Mouse (Mus musculus) limb, embryonic 12.5 days (tissue): ENCODE measurements around the gene Rngtt. TPM values are rescaled to one million over a fixed set of nuclear protein-coding genes. Genes with fewer than 3 reads are reported as not detected.

Experiments
- ATAC-seq: fragments of 200-750 bp; cut with Nextera tagmentation; 2 replicates; pipeline ENCODE4 v1.8.0; 2017; ENCODE audit warnings: low read depth, moderate TSS enrichment; ENCODE audit not compliant: insufficient number of reproducible peaks, insufficient read depth, low FRiP score, low TSS enrichment
- H3K27ac ChIP-seq: fragments of 300-500 bp; sonication (generic); 2 replicates; pipeline ENCODE4 v1.5.1; 2016; ENCODE audit warnings: mild to moderate bottlenecking, moderate library complexity
- H3K27me3 ChIP-seq: fragments of 300-500 bp; sonication (generic); 2 replicates; pipeline ENCODE4 v1.6.1; 2016; ENCODE audit warnings: mild to moderate bottlenecking, moderate library complexity
- H3K36me3 ChIP-seq: fragments of 300-500 bp; sonication (generic); 2 replicates; pipeline ENCODE4 v1.6.1; 2016; ENCODE audit warnings: mild to moderate bottlenecking, moderate library complexity
- H3K4me1 ChIP-seq: fragments of 300-500 bp; sonication (generic); replicated peaks from 2 replicates; pipeline ENCODE4 v1.6.1; 2016
- H3K4me2 ChIP-seq: fragments of 300-500 bp; sonication (generic); 2 replicates; pipeline ENCODE4 v1.6.1; 2016; ENCODE audit warnings: mild to moderate bottlenecking, moderate library complexity
- H3K4me3 ChIP-seq: fragments of 300-500 bp; sonication (generic); replicated peaks from 2 replicates; pipeline ENCODE4 v1.5.1; 2016; ENCODE audit warnings: mild to moderate bottlenecking
- H3K9ac ChIP-seq: fragments of 300-500 bp; sonication (generic); replicated peaks from 2 replicates; pipeline ENCODE4 v1.6.1; 2016; ENCODE audit warnings: mild to moderate bottlenecking, moderate library complexity
- H3K9me3 ChIP-seq: fragments of 300-500 bp; sonication (generic); 2 replicates; pipeline ENCODE4 v1.6.1; 2016; ENCODE audit warnings: mild to moderate bottlenecking, moderate library complexity
- WGBS: fragments of 180-500 bp; shearing (Covaris S2); methylation state at CpG from one replicate; pipeline ENCODE4 v1.1.7; 2016; 5-methylcytosine and 5-hydroxymethylcytosine counted together
- polyA plus RNA-seq: library from polyadenylated mRNA; unstranded; fragments of >200 nt; fragmentation: Nextera tagmentation; extraction: Ambion mirVana; gene quantifications from 2 replicates; pipeline ENCODE4 v1.2.1, GENCODE M21; 2016

Rngtt gene
- polyA plus RNA-seq, 1 experiment from 2014 or later, result 38.6 TPM

- ATAC-seq, result no peak
- Histone ChIP-seq H3K4me2 (no peak overlapping the region), H3K27me3 (no peaks in the 10 kb centered on the region), H3K27ac (no peak overlapping the region), H3K4me3 (no peak overlapping the region), H3K9ac (no peak overlapping the region), H3K4me1 (no peaks in the 10 kb centered on the region), H3K36me3 (no peaks in the 10 kb centered on the region; the same call in 1 of the 2 replicates), H3K9me3 (peaks cover 6% of the 10 kb centered on the region; the same call in 1 of the 2 replicates)
- WGBS, result 93% methylated on average over 1 of the region's 1 CpGs
Observed at GRCm38 (mm10) chr4:33491108-33491507, 181.0 kb downstream of the Rngtt start.

- H3K27ac ChIP-seq, result no peak overlapping the region
- no peak for ATAC-seq
- H3K9me3 ChIP-seq, result peaks cover 6% of the 10 kb centered on the region; the same call in 1 of the 2 replicates
- H3K4me2 ChIP-seq, result no peak overlapping the region
- H3K36me3 ChIP-seq, result no peaks in the 10 kb centered on the region
- no peaks in the 10 kb centered on the region for H3K27me3 ChIP-seq
- H3K4me1 ChIP-seq, result no peaks in the 10 kb centered on the region
- H3K9ac ChIP-seq, result no peak overlapping the region
- no peak overlapping the region for H3K4me3 ChIP-seq
- 92% methylated on average over 2 of the region's 2 CpGs for WGBS
Observed at GRCm38 (mm10) chr4:33494377-33494776, 184.3 kb downstream of the Rngtt start.

GRCm38 (mm10) chr4:33496985-33497384, 186.9 kb downstream of the Rngtt start:
- H3K4me3 ChIP-seq, result no peak overlapping the region
- WGBS, result 72% methylated on average over 2 of the region's 2 CpGs
- H3K9me3 ChIP-seq, result peaks cover 6% of the 10 kb centered on the region; the same call in 1 of the 2 replicates
- H3K27ac ChIP-seq, result no peak overlapping the region
- no peaks in the 10 kb centered on the region for H3K27me3 ChIP-seq
- H3K9ac ChIP-seq, result no peak overlapping the region
- H3K4me1 ChIP-seq, result no peaks in the 10 kb centered on the region
- no peak overlapping the region for H3K4me2 ChIP-seq
- no peak for ATAC-seq
- peaks cover 9% of the 10 kb centered on the region for H3K36me3 ChIP-seq

- no peaks in the 10 kb centered on the region for H3K27me3 ChIP-seq
- ATAC-seq, result no peak
Observed at GRCm38 (mm10) chr4:33497657-33498056, 187.5 kb downstream of the Rngtt start.

GRCm38 (mm10) chr4:33498160-33498874, 188.2 kb downstream of the Rngtt start:
- H3K9me3 ChIP-seq, result peaks cover 6% of the 10 kb centered on the region; the same call in 1 of the 2 replicates
- WGBS, result 90% methylated on average over 4 of the region's 4 CpGs

More at GRCm38 (mm10) chr4:33497657-33498056, 187.5 kb downstream of the Rngtt start:
- Histone ChIP-seq H3K4me3 (no peak overlapping the region), H3K27ac (no peak overlapping the region), H3K36me3 (peaks cover 14% of the 10 kb centered on the region), H3K9ac (no peak overlapping the region), H3K9me3 (peaks cover 6% of the 10 kb centered on the region; the same call in 1 of the 2 replicates), H3K4me2 (no peak overlapping the region), H3K4me1 (no peaks in the 10 kb centered on the region)

GRCm38 (mm10) chr4:33506638-33507037, 196.5 kb downstream of the Rngtt start:
- no peak overlapping the region for H3K27ac ChIP-seq

More at GRCm38 (mm10) chr4:33498160-33498874, 188.2 kb downstream of the Rngtt start:
- H3K4me2 ChIP-seq, result no peak overlapping the region
- peaks cover 19% of the 10 kb centered on the region for H3K36me3 ChIP-seq
- H3K27me3 ChIP-seq, result no peaks in the 10 kb centered on the region
- ATAC-seq, result no peak
- no peak overlapping the region for H3K27ac ChIP-seq
- no peak overlapping the region for H3K4me3 ChIP-seq
- H3K4me1 ChIP-seq, result no peaks in the 10 kb centered on the region
- no peak overlapping the region for H3K9ac ChIP-seq

GRCm38 (mm10) chr4:33510544-33510943, 200.4 kb downstream of the Rngtt start:
- Histone ChIP-seq H3K36me3 (no peaks in the 10 kb centered on the region), H3K4me2 (no peak overlapping the region)
- 86% methylated on average over 10 of the region's 10 CpGs for WGBS

More at GRCm38 (mm10) chr4:33506638-33507037, 196.5 kb downstream of the Rngtt start:
- Histone ChIP-seq H3K4me1 (no peaks in the 10 kb centered on the region), H3K9ac (no peak overlapping the region), H3K27me3 (no peaks in the 10 kb centered on the region), H3K4me3 (no peak overlapping the region), H3K36me3 (peaks cover 17% of the 10 kb centered on the region), H3K4me2 (no peak overlapping the region), H3K9me3 (no peaks in the 10 kb centered on the region)
- ATAC-seq, result no peak

GRCm38 (mm10) chr4:33513421-33513820, 203.3 kb downstream of the Rngtt start:
- no peak for ATAC-seq
- WGBS, result 73% methylated on average over 3 of the region's 3 CpGs
- no peak overlapping the region for H3K4me3 ChIP-seq

More at GRCm38 (mm10) chr4:33510544-33510943, 200.4 kb downstream of the Rngtt start:
- Histone ChIP-seq H3K9ac (no peak overlapping the region), H3K9me3 (no peaks in the 10 kb centered on the region), H3K4me3 (no peak overlapping the region), H3K27me3 (no peaks in the 10 kb centered on the region), H3K27ac (no peak overlapping the region), H3K4me1 (no peaks in the 10 kb centered on the region)
- no peak for ATAC-seq

GRCm38 (mm10) chr4:33514108-33515000, 204.2 kb downstream of the Rngtt start:
- no peak overlapping the region for H3K4me3 ChIP-seq
- ATAC-seq, result no peak
- no peak overlapping the region for H3K27ac ChIP-seq
- 89% methylated on average over 10 of the region's 10 CpGs for WGBS
- H3K4me2 ChIP-seq, result no peak overlapping the region
- H3K4me1 ChIP-seq, result no peaks in the 10 kb centered on the region
- no peaks in the 10 kb centered on the region for H3K9me3 ChIP-seq
- no peaks in the 10 kb centered on the region for H3K27me3 ChIP-seq
- H3K9ac ChIP-seq, result no peak overlapping the region
- H3K36me3 ChIP-seq, result no peaks in the 10 kb centered on the region

More at GRCm38 (mm10) chr4:33513421-33513820, 203.3 kb downstream of the Rngtt start:
- Histone ChIP-seq H3K4me2 (no peak overlapping the region), H3K27ac (no peak overlapping the region), H3K27me3 (no peaks in the 10 kb centered on the region), H3K9me3 (no peaks in the 10 kb centered on the region), H3K36me3 (no peaks in the 10 kb centered on the region), H3K4me1 (no peaks in the 10 kb centered on the region), H3K9ac (no peak overlapping the region)

GRCm38 (mm10) chr4:33520196-33520595, 210.1 kb downstream of the Rngtt start:
- ATAC-seq, result no peak
- Histone ChIP-seq H3K36me3 (no peaks in the 10 kb centered on the region), H3K9me3 (no peaks in the 10 kb centered on the region), H3K27ac (no peak overlapping the region), H3K9ac (no peak overlapping the region), H3K4me1 (no peaks in the 10 kb centered on the region), H3K4me2 (no peak overlapping the region), H3K4me3 (no peak overlapping the region), H3K27me3 (no peaks in the 10 kb centered on the region)
- WGBS, result 85% methylated on average over 7 of the region's 7 CpGs

- ATAC-seq, result no peak
- Histone ChIP-seq H3K4me2 (no peak overlapping the region), H3K4me3 (no peak overlapping the region), H3K4me1 (no peaks in the 10 kb centered on the region), H3K9me3 (no peaks in the 10 kb centered on the region), H3K9ac (no peak overlapping the region), H3K27me3 (no peaks in the 10 kb centered on the region), H3K27ac (no peak overlapping the region), H3K36me3 (no peaks in the 10 kb centered on the region)
- WGBS, result 77% methylated on average over 10 of the region's 10 CpGs
Observed at GRCm38 (mm10) chr4:33520938-33521337, 210.8 kb downstream of the Rngtt start.
